Mouse (Mus musculus) urinary bladder, postnatal 4 days (tissue): Measurements from ENCODE around the gene Fam155a.

Experiments used
- DNase-seq, 2 experiments: peaks; one replicate each; pipeline ENCODE4 v3.0.0; 2021 to 2022; ENCODE audit warnings: low spot score in 2 of 2

The Fam155a gene

DNA sequence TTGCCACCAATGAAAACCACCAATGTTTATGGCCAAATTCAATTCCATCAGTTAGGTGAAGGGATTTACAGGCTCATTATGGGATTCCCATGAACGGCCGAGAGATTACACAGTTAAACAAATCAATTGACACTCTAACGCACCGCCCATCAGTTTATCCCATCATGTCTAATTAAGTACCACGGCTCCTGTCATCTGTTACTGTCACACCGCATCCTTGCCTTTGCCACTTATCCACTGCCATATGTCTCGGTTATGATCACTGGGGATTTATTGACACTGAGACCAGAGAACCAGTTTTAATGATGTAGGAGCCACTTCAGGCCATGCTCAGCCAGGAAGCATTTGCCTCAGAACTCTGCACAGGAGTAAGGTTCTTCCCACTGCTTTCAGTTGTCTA, 588.5 kb downstream of the Fam155a start:
- DNase-seq = no peak

DNA sequence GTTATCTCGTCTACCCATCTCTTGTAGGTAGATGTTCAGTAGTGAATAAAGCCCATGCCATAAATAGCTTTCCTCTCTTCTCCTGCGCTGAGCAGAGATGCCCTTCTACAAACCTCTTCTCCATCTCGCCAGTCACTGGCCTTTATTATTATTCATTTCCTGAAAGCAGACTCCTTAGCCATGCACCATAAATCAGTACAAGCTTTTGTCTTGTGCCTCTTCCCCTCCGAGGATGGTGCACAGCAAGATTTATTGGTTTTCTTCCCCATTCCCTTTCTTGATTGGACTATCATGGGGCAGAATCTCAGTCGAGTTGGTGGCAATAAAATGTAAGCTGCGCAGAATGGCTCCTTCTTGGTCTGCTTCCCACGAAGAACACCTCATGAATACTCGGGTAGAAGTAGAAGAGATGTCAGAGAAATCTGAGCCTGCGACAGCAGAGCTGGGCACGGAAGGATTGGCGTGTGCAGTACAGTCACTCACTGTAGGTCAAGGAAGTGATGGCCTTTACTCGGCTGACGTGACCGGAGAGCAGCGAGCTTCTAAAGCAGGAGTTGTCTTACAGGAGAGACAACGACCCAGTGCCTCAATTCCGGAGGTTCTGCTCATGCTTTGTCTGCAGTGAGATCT, 590.2 kb downstream of the Fam155a start:
- no peak for DNase-seq

DNA sequence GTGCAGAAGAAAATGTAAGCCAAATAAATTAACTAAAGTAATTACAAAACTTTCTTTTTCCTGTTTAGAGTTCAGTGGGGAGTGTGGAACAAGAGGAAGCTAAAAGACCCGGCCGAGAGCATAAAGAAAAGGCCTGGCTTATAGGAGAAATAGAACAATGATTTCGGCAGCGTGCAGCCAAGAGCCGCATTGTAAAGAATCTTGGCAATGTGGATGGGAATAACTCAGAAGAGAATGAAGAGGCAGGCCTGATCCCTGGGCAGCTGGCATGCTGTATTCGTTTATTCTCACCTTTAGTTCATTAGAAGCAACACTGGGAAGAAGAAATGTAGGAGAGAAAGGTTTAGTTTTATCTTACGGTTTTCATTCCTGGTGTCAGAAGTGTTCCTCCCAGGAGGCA, 594.0 kb downstream of the Fam155a start:
- no peak for DNase-seq

DNA sequence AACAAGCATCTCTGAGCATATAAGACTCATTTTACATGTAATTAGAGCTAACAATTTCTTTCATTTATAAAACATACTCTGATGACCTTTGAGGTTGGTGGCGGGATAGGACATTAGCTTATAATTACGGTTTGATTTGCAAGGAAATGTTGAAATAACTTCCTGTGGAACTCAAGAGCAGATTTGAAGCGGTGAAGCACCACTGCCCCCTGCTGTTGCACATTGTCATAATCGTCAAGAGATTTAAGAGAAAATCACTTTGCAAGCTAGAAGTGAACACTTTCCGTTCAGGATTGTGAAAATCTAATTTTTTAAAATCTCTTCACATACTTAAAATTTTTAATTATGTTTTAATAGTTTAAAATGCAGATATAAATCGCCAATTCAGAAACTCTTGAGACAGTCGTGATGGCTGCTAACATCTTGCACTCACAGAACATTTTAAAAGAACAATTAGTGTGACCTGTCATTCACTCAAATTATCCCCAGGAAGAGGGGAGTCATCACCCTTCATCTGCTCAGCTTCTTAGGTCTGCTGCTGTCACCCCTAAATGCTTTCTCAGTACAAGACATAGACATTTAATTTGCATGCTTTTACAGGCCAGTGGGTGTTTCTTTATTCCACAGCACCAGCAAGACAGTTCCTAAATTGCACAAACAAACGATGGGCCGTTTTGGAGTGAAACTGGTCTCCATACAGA, 595.9 kb downstream of the Fam155a start:
- peak in 1 of 2 experiments; percentile 70 for DNase-seq

DNA sequence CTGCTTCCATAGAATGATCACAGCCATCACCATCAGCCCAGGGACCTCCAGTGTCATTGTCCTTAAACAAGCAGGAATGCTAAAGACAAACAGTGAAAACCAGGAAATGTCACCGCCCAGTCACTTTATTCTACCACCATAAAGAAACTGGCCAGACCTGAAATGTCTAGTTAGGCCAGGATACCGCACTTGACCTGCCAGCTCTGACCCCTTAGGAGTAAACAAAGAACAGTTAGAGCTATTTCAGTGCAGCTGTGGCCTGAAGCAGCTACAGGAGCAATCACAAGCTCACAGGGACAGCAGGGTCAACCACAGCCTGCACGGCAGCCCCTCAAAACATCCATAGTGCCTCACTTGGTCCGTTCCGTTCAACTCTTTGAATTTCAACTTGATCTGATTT, 599.1 kb downstream of the Fam155a start:
- no peak for DNase-seq

DNA sequence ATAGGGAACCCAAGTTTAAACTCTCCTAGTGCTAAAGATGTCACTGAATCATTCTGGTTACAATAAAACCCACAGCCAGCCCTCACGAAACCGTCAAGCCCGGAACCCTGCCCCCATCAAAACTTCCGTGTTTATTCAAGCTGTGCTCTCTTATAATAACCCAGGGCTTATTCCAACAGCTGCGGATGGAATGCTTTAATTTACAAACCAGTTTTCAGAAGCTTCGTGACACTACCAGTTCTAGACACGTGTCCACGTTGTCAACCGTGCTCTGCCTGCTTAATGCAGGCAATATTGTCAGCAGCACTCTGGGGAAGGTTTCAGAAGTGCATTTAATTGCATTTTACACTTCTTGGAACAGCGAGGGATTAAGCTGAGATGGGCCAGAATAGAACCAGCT, 603.0 kb downstream of the Fam155a start:
- DNase-seq = no peak

DNA sequence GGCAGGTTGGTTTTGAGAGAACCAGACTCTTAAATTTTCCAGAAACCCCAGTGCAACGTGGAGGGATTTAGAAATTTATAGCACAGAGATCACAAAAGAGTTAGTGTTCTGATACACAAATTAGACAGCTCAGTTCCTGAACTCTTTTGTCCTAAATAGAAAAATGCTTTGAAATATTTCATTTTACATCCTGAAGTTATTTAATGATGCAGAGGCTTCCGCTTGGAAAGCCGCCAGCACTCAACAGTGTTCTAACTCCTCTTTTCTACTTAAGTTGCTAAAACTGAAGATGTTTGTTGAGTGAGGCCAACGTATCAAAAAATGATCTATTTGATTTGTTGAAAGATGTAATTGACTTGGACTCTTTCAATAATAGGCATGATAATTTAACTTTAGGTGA, 609.4 kb downstream of the Fam155a start:
- DNase-seq = no peak

DNA sequence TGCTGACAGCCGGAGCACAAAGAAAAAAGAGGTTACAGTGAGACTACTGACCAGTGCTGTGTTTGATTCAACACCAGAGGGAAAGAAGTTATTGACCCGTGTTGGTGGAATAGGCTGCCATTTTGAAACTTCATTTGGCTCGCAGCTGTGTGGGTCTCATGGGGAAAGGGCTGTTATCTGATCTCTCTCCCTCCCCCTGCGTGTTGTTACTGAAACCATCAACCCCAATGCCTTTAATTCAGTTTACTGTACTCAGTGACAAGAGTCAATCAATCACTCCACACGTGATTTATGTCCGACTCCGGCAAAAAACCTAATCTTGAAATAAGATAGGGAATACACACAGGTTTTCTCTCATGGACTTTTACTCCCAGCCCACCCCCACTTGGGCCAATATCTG, 611.6 kb downstream of the Fam155a start:
- no peak for DNase-seq

DNA sequence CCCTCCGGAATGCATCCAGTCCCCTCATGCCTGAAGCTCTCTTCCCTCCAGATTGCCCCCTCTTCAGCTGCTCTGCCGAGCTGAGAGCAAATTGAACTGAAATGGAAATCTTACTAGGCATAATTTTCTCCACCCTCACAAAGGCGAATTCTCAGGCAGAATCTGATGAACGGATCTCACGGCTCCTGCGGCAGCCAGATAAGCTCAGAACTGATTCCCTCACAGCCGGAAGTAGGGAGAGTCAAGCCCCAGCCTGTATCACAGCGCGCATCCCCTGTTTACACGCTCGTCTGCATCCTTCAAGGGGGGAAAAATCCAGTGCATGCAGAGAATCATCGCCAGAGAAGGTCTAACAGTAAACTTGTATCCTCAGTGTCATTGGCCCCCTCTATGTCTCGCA, 612.3 kb downstream of the Fam155a start:
- no peak for DNase-seq

DNA sequence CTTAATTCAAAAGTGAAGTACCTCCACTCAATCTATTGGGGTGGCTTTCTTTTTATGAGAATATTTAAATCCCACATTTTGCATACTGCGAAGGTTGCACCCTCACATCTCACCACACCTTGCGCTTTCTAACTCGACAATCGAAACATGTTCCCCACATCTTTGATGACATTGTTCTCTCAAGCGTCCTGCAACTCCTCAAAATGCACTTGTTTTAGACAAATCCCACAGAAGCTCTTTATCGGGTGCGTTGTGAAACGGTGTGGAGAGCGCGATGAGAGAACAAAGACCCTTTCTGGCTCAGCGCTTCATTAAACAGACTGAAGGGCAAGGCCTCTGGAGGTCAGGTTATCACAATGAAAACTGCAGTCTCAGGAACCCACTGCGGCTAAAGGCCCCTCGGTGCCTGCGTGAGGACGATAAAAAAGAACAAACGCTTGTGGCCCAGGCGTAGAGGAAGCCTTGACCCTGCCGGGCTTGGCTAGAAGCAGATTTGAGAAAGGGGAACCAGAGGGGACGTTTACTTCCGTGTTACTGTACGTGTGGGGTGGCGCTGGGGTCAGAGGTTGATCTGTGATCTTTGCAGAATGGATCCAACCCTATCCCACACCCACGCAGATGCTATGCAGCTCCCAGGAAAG, 613.7 kb downstream of the Fam155a start:
- DNase-seq = no peak
